Mouse (Mus musculus) intestine, embryonic 14.5 days (tissue): ENCODE results near the gene Chst1. TPM values are rescaled to one million over a fixed set of nuclear protein-coding genes. Genes with fewer than 3 reads are reported as not detected.

Experiments used
- ATAC-seq: fragments of 200-750 bp; cut with Nextera tagmentation; replicated peaks from 2 replicates; pipeline ENCODE4 v1.8.0; 2017; ENCODE audit warnings: low read depth, moderate number of reproducible peaks, moderate TSS enrichment, moderate library complexity; ENCODE audit not compliant: low FRiP score, low TSS enrichment
- DNase-seq: peaks from one replicate; pipeline ENCODE4 v3.0.0-alpha.2; 2018; ENCODE audit warnings: low spot score
- H3K27ac ChIP-seq: fragments of 300-500 bp; sonication (generic); 2 replicates; pipeline ENCODE4 v1.5.1; 2014; ENCODE audit warnings: low read depth, mild to moderate bottlenecking, control low read depth
- H3K27me3 ChIP-seq: fragments of 300-500 bp; sonication (generic); replicated peaks from 2 replicates; pipeline ENCODE4 v1.6.1; 2014; ENCODE audit warnings: low read length, control low read depth; ENCODE audit not compliant: control insufficient read depth, insufficient read depth
- H3K36me3 ChIP-seq: fragments of 300-500 bp; sonication (generic); 2 replicates; pipeline ENCODE4 v1.6.1; 2014; ENCODE audit warnings: low read length, control low read depth; ENCODE audit not compliant: control insufficient read depth, insufficient read depth
- H3K4me1 ChIP-seq: fragments of 300-500 bp; sonication (generic); replicated peaks from 2 replicates; pipeline ENCODE4 v1.6.1; 2014; ENCODE audit warnings: low read length, control low read depth, mixed read lengths; ENCODE audit not compliant: control insufficient read depth, insufficient read depth
- H3K4me2 ChIP-seq: fragments of 300-500 bp; sonication (generic); 2 replicates; pipeline ENCODE4 v1.6.1; 2014; ENCODE audit warnings: low read length
- H3K4me3 ChIP-seq: fragments of 300-500 bp; sonication (generic); 2 replicates; pipeline ENCODE4 v1.5.1; 2014; ENCODE audit warnings: low read depth, low read length, control low read depth, mixed read lengths
- H3K9ac ChIP-seq: fragments of 300-500 bp; sonication (generic); 2 replicates; pipeline ENCODE4 v1.6.1; 2014; ENCODE audit warnings: mild to moderate bottlenecking, low read length
- H3K9me3 ChIP-seq: fragments of 300-500 bp; sonication (generic); 2 replicates; pipeline ENCODE4 v1.6.1; 2016; ENCODE audit warnings: low read length, control low read depth; ENCODE audit not compliant: control insufficient read depth
- WGBS: fragments of 180-500 bp; shearing (Covaris S2); extraction: QIAGEN DNeasy Blood & Tissue Kit; methylation state at CpG from one replicate; pipeline ENCODE4 v1.1.7; 2014; 5-methylcytosine and 5-hydroxymethylcytosine counted together
- polyA plus RNA-seq: library from polyadenylated mRNA; unstranded; fragments of >200 nt; fragmentation: Nextera tagmentation; extraction: Ambion mirVana; gene quantifications from 2 replicates; pipeline ENCODE4 v1.2.1, GENCODE M21; 2014

The Chst1 gene
- polyA plus RNA-seq, 1 experiment from 2014 or later = 3.7 TPM

- ATAC-seq (no peak), DNase-seq (no peak)
- H3K9me3 ChIP-seq = no peaks in the 10 kb centered on the region
- no peak overlapping the region for H3K27ac ChIP-seq
- WGBS = 75% methylated on average over 6 of the region's 6 CpGs
- H3K9ac ChIP-seq = no peak overlapping the region
- H3K4me1 ChIP-seq = no peaks in the 10 kb centered on the region
- no peaks in the 10 kb centered on the region for H3K27me3 ChIP-seq
- no peak overlapping the region for H3K4me2 ChIP-seq
- H3K4me3 ChIP-seq = no peak overlapping the region
- H3K36me3 ChIP-seq = no peaks in the 10 kb centered on the region
These were observed 18.5 kb downstream of the Chst1 start for GRCm38 (mm10) chr2:92618016-92618415.

- no peak for ATAC-seq
- no peak overlapping the region for H3K4me3 ChIP-seq
- no peak overlapping the region for H3K4me2 ChIP-seq
- H3K27ac ChIP-seq = no peak overlapping the region
- DNase-seq = no peak
- H3K9ac ChIP-seq = no peak overlapping the region
- WGBS = 65% methylated on average over 2 of the region's 2 CpGs
- no peaks in the 10 kb centered on the region for H3K9me3 ChIP-seq
- H3K27me3 ChIP-seq = no peaks in the 10 kb centered on the region
- H3K36me3 ChIP-seq = no peaks in the 10 kb centered on the region
- no peaks in the 10 kb centered on the region for H3K4me1 ChIP-seq
These were observed 28.1 kb downstream of the Chst1 start for GRCm38 (mm10) chr2:92627633-92628032.

GRCm38 (mm10) chr2:92630799-92631198 lies 31.3 kb downstream of the Chst1 start:
- no peaks in the 10 kb centered on the region for H3K4me1 ChIP-seq
- no peak overlapping the region for H3K9ac ChIP-seq
- H3K4me2 ChIP-seq = no peak overlapping the region
- 92% methylated on average over 11 of the region's 11 CpGs for WGBS
- no peaks in the 10 kb centered on the region for H3K36me3 ChIP-seq
- ATAC-seq (no peak), DNase-seq (no peak)
- no peak overlapping the region for H3K4me3 ChIP-seq
- H3K27me3 ChIP-seq = no peaks in the 10 kb centered on the region
- no peak overlapping the region for H3K27ac ChIP-seq
- H3K9me3 ChIP-seq = no peaks in the 10 kb centered on the region

- Histone ChIP-seq H3K36me3 (no peaks in the 10 kb centered on the region), H3K27me3 (no peaks in the 10 kb centered on the region), H3K9ac (no peak overlapping the region), H3K4me3 (no peak overlapping the region), H3K4me1 (no peaks in the 10 kb centered on the region), H3K27ac (no peak overlapping the region), H3K9me3 (no peaks in the 10 kb centered on the region), H3K4me2 (no peak overlapping the region)
- DNase-seq (no peak), ATAC-seq (no peak)
- WGBS = 67% methylated on average over 1 of the region's 1 CpGs
These were observed 32.5 kb downstream of the Chst1 start for GRCm38 (mm10) chr2:92632027-92632426.

GRCm38 (mm10) chr2:92640555-92640954 lies 41.0 kb downstream of the Chst1 start:
- Histone ChIP-seq H3K4me2 (no peak overlapping the region), H3K27ac (no peak overlapping the region), H3K4me1 (peaks cover 3% of the 10 kb centered on the region; the same call in 1 of the 2 replicates), H3K4me3 (no peak overlapping the region), H3K9ac (no peak overlapping the region), H3K9me3 (no peaks in the 10 kb centered on the region), H3K27me3 (no peaks in the 10 kb centered on the region), H3K36me3 (no peaks in the 10 kb centered on the region)
- 17% methylated on average over 8 of the region's 8 CpGs for WGBS
- ATAC-seq = no peak
- DNase-seq = no peak

- DNase-seq (peak; percentile 75), ATAC-seq (peak; percentile 78)
- 16% methylated on average over 7 of the region's 7 CpGs for WGBS
- Histone ChIP-seq H3K27ac (peak overlapping the region; percentile 61), H3K9me3 (no peaks in the 10 kb centered on the region), H3K27me3 (no peaks in the 10 kb centered on the region), H3K4me2 (no peak overlapping the region), H3K4me1 (peaks cover 6% of the 10 kb centered on the region; the same call in 1 of the 2 replicates), H3K9ac (no peak overlapping the region), H3K36me3 (no peaks in the 10 kb centered on the region), H3K4me3 (no peak overlapping the region)
These were observed 46.0 kb downstream of the Chst1 start for GRCm38 (mm10) chr2:92645282-92646037.

GRCm38 (mm10) chr2:92649154-92649801 lies 49.8 kb downstream of the Chst1 start:
- no peak overlapping the region for H3K27ac ChIP-seq
- H3K4me1 ChIP-seq = peaks cover 6% of the 10 kb centered on the region; the same call in 1 of the 2 replicates
- H3K4me2 ChIP-seq = no peak overlapping the region
- WGBS = 37% methylated on average over 5 of the region's 5 CpGs
- H3K9ac ChIP-seq = no peak overlapping the region
- no peak overlapping the region for H3K4me3 ChIP-seq
- ATAC-seq = no peak
- no peaks in the 10 kb centered on the region for H3K9me3 ChIP-seq
- H3K36me3 ChIP-seq = no peaks in the 10 kb centered on the region
- no peak for DNase-seq
- no peaks in the 10 kb centered on the region for H3K27me3 ChIP-seq

- H3K27ac ChIP-seq = no peak overlapping the region
- WGBS = 40% methylated on average over 1 of the region's 1 CpGs
- no peak overlapping the region for H3K9ac ChIP-seq
- H3K4me2 ChIP-seq = no peak overlapping the region
- H3K4me3 ChIP-seq = no peak overlapping the region
- peaks cover 5% of the 10 kb centered on the region; the same call in 1 of the 2 replicates for H3K4me1 ChIP-seq
- ATAC-seq (no peak), DNase-seq (no peak)
- H3K36me3 ChIP-seq = no peaks in the 10 kb centered on the region
- no peaks in the 10 kb centered on the region for H3K9me3 ChIP-seq
- H3K27me3 ChIP-seq = no peaks in the 10 kb centered on the region
These were observed 50.9 kb downstream of the Chst1 start for GRCm38 (mm10) chr2:92650428-92650827.
